Comparison of ENCODE assay signal across 8 mouse cellular contexts in genomic region chr19:16780251-16780783, GRCm38 (mm10). TPM values are rescaled to one million over a fixed set of nuclear protein-coding genes. Genes with fewer than 3 reads are reported as not detected.
A peak's percentile ranks its signal among the peaks of the same experiment; 100 is the strongest.
DNase-seq lines count a peak whose midpoint lies in the region; ATAC-seq and TF ChIP-seq lines count a peak whose summit lies in the region.

No protein-coding gene starts in this region.

- TF ChIP-seq POLR2A in brain, embryonic 14.5 days (IDR thresholded peaks at IDR 0.05; ENCODE audit: borderline replicate concordance, extremely low read depth, insufficient read depth, insufficient read length, poor library complexity, severe bottlenecking), result no peak

- peak overlapping the region; percentile 77 for H3K9ac ChIP-seq in hindbrain, embryonic 16.5 days (ENCODE audit: low read depth, low read length)

- no peak for TF ChIP-seq CTCF in brain, embryonic 14.5 days (IDR thresholded peaks at IDR 0.05; ENCODE audit: borderline replicate concordance, extremely low read depth, insufficient read depth, insufficient read length)

- H3K4me1 ChIP-seq in hindbrain, embryonic 16.5 days (ENCODE audit: control insufficient read depth, insufficient read depth, low read depth, low read length), result peaks cover 4% of the 10 kb centered on the region

- peaks cover 2% of the 10 kb centered on the region; the same call in 1 of the 2 replicates for H3K27me3 ChIP-seq in hindbrain, embryonic 16.5 days (replicated peaks; ENCODE audit: control insufficient read depth, insufficient read depth, low read length)

- ATAC-seq in hindbrain, embryonic 16.5 days, result peak; percentile 21; the same call in 1 of the 2 replicates

- WGBS in hindbrain, embryonic 16.5 days, result under 1% methylated on average over 53 of the region's 55 CpGs

- H3K9me3 ChIP-seq in hindbrain, embryonic 16.5 days (ENCODE audit: control insufficient read depth, low read length), result no peaks in the 10 kb centered on the region

- intact Hi-C loops in left cerebral cortex, postnatal 4 days (cut with DNase I), result no loop called here

- no peaks in the 10 kb centered on the region for H3K36me3 ChIP-seq in hindbrain, embryonic 16.5 days (ENCODE audit: control insufficient read depth, insufficient read depth, low read length)

- peak; percentile 44 for DNase-seq in cerebellum, adult 11 months
- no peak for DNase-seq in cerebellum, postnatal 10 days
- peak; percentile 37 for DNase-seq in brain, embryonic 14.5 days (ENCODE audit: low read depth)
- DNase-seq in frontal cortex, postnatal 14 days (ENCODE audit: low spot score in 2 of 2), result peak; percentile 13 to 27
- peak; percentile 12 for DNase-seq in left cerebral cortex, postnatal 4 days
- DNase-seq in mesoderm, embryonic 11.5 days (ENCODE audit: low read depth, low spot score), result peak; percentile 31
- peak; percentile 36 to 41 for DNase-seq in spleen, postnatal 14 days (ENCODE audit: low spot score in 2 of 2)

- peak overlapping the region; percentile 88 for H3K4me3 ChIP-seq in hindbrain, embryonic 16.5 days (ENCODE audit: low read length)

- H3K4me2 ChIP-seq in hindbrain, embryonic 16.5 days (ENCODE audit: low read length), result peak overlapping the region; percentile 99

- H3K27ac ChIP-seq in hindbrain, embryonic 16.5 days (ENCODE audit: low read depth, low read length), result peak overlapping the region; percentile 39

RNA-seq across cellular contexts. Expression of gene Vps13a, which starts 0.4 kb away (rescaled TPM):
- polyA plus RNA-seq in brain, embryonic 14.5 days (2012; rRNA removed), result 10.3 and 12.5 TPM in 2 replicates
- polyA plus RNA-seq in hindbrain, embryonic 16.5 days (2015; fragmentation: Nextera tagmentation; extraction: Ambion mirVana), result 8.4 and 9.5 TPM in 2 replicates
- 10 to 100 TPM; 36.3 to 41.0 TPM for total RNA-seq in left cerebral cortex, postnatal 4 days (2021)

Comparison
In these comparisons a context has a peak if more than half of its experiments do, and no peak if none do; other contexts are left out.
1. DNase-seq: peak in cerebellum, adult 11 months (single experiment), brain, embryonic 14.5 days (single experiment), frontal cortex, postnatal 14 days (2 of 2), left cerebral cortex, postnatal 4 days (single experiment), mesoderm, embryonic 11.5 days (single experiment) and spleen, postnatal 14 days (2 of 2); none in cerebellum, postnatal 10 days (0 of 2).